Mouse (Mus musculus) ES-Bruce4 (cell line): ENCODE measurements around the gene Fhl2. TPM values are rescaled to one million over a fixed set of nuclear protein-coding genes. Genes with fewer than 3 reads are reported as not detected.

Source experiments
- H3K27ac ChIP-seq: 2 replicates; pipeline ENCODE4 v1.5.1; 2012; ENCODE audit warnings: low read length, inconsistent platforms; ENCODE audit not compliant: insufficient read depth
- H3K27me3 ChIP-seq: 2 replicates; pipeline ENCODE4 v1.6.1; 2012; ENCODE audit warnings: mild to moderate bottlenecking, low read length, inconsistent platforms; ENCODE audit not compliant: control insufficient read depth, poor library complexity, insufficient read depth, severe bottlenecking
- H3K36me3 ChIP-seq: 2 replicates; pipeline ENCODE4 v1.6.1; 2012; ENCODE audit warnings: inconsistent platforms, mild to moderate bottlenecking, low read length, moderate library complexity; ENCODE audit not compliant: control insufficient read depth, poor library complexity, insufficient read depth, severe bottlenecking
- H3K4me1 ChIP-seq: one replicate; pipeline ENCODE4 v1.8.1; 2011; ENCODE audit warnings: low read length; ENCODE audit not compliant: control insufficient read depth, insufficient read depth
- H3K4me3 ChIP-seq: 2 replicates; pipeline ENCODE4 v1.5.1; 2011; ENCODE audit warnings: low read depth, mild to moderate bottlenecking, low read length
- H3K9ac ChIP-seq: 2 replicates; pipeline ENCODE4 v1.6.1; 2012; ENCODE audit warnings: low read depth, mild to moderate bottlenecking, inconsistent platforms; ENCODE audit not compliant: poor library complexity, severe bottlenecking
- H3K9me3 ChIP-seq: replicated peaks from 2 replicates; pipeline ENCODE4 v1.6.1; 2012; ENCODE audit warnings: mild to moderate bottlenecking, low read length, inconsistent platforms; ENCODE audit not compliant: control insufficient read depth, poor library complexity, insufficient read depth, severe bottlenecking
- CTCF ChIP-seq: IDR thresholded peaks from one replicate; pipeline ENCODE4 v1.8.1; 2011; ENCODE audit warnings: low read depth, low read length
- EP300 ChIP-seq: IDR thresholded peaks from 2 replicates; pipeline ENCODE4 v1.6.1; 2011; ENCODE audit warnings: low read depth, low read length; ENCODE audit not compliant: insufficient read depth
- POLR2A ChIP-seq: IDR thresholded peaks from one replicate; pipeline ENCODE4 v1.8.1; 2011; ENCODE audit warnings: low read length; ENCODE audit not compliant: insufficient read depth
- polyA plus RNA-seq: library from polyadenylated mRNA; stranded (reverse); fragments of >200 nt; gene quantifications from 2 replicates; pipeline ENCODE4 v1.2.4, GENCODE M21; 2011; ENCODE audit warnings: low read depth; ENCODE audit not compliant: missing spikeins, insufficient read depth, insufficient read length

Gene Fhl2
- polyA plus RNA-seq, 1 experiment, result 11.6 TPM

- no peaks in the 10 kb centered on the region for H3K4me1 ChIP-seq
- no peaks in the 10 kb centered on the region for H3K36me3 ChIP-seq
- no peaks in the 10 kb centered on the region; the same call in 1 of the 2 replicates for H3K27me3 ChIP-seq
- no peak overlapping the region for H3K27ac ChIP-seq
- no peaks in the 10 kb centered on the region for H3K9me3 ChIP-seq
- TF ChIP-seq POLR2A, result no peak
- no peak for TF ChIP-seq CTCF
- no peak for TF ChIP-seq EP300
- H3K9ac ChIP-seq, result no peak overlapping the region
- no peak overlapping the region for H3K4me3 ChIP-seq
Observed at GRCm38 (mm10) chr1:43215601-43216000, 18.8 kb upstream of the Fhl2 start.

- Histone ChIP-seq H3K27ac (no peak overlapping the region), H3K4me3 (no peak overlapping the region), H3K36me3 (no peaks in the 10 kb centered on the region), H3K27me3 (no peaks in the 10 kb centered on the region; the same call in 1 of the 2 replicates), H3K9ac (no peak overlapping the region), H3K9me3 (no peaks in the 10 kb centered on the region), H3K4me1 (no peaks in the 10 kb centered on the region)
- TF ChIP-seq POLR2A (no peak), EP300 (no peak)
Observed at GRCm38 (mm10) chr1:43211274-43211673, 14.5 kb upstream of the Fhl2 start.

DNA sequence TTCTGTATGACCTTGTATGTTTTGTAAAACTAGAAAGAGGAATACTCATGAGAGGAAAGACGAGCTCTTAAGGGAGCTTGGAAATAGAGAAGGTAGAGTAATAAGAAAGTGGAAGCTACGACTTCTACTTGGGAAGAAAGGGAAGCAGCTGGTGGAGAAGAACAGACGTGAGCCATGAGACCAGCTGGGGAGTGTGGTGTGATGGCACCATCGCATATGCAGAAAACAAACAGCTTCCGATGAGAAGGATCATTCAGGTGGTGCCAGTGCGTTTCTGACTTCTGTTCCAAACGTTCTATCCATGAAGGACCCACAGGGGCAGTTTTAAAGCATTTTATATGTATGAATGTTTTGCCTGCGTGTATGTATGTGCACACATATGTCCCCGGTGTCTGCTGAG is 13.5 kb upstream of the Fhl2 start:
- TF ChIP-seq EP300 (no peak), CTCF (no peak), POLR2A (no peak)
- Histone ChIP-seq H3K9me3 (no peaks in the 10 kb centered on the region), H3K36me3 (no peaks in the 10 kb centered on the region), H3K9ac (no peak overlapping the region), H3K4me1 (no peaks in the 10 kb centered on the region), H3K4me3 (no peak overlapping the region), H3K27me3 (no peaks in the 10 kb centered on the region; the same call in 1 of the 2 replicates), H3K27ac (no peak overlapping the region)

GRCm38 (mm10) chr1:43207147-43207546 is 10.4 kb upstream of the Fhl2 start:
- no peak overlapping the region for H3K27ac ChIP-seq
- H3K9ac ChIP-seq, result no peak overlapping the region
- no peaks in the 10 kb centered on the region for H3K27me3 ChIP-seq
- no peaks in the 10 kb centered on the region; the same call in 1 of the 2 replicates for H3K9me3 ChIP-seq
- TF ChIP-seq POLR2A, result no peak
- no peak for TF ChIP-seq CTCF
- no peak for TF ChIP-seq EP300
- no peak overlapping the region for H3K4me3 ChIP-seq
- no peaks in the 10 kb centered on the region for H3K36me3 ChIP-seq
- H3K4me1 ChIP-seq, result no peaks in the 10 kb centered on the region

- Histone ChIP-seq H3K9ac (no peak overlapping the region), H3K27ac (no peak overlapping the region), H3K9me3 (no peaks in the 10 kb centered on the region; the same call in 1 of the 2 replicates), H3K4me1 (no peaks in the 10 kb centered on the region), H3K36me3 (no peaks in the 10 kb centered on the region), H3K27me3 (no peaks in the 10 kb centered on the region; the same call in 1 of the 2 replicates), H3K4me3 (no peak overlapping the region)
- TF ChIP-seq EP300, result no peak
- TF ChIP-seq CTCF, result no peak
- no peak for TF ChIP-seq POLR2A
Observed at GRCm38 (mm10) chr1:43203282-43203681, 6.5 kb upstream of the Fhl2 start.

DNA sequence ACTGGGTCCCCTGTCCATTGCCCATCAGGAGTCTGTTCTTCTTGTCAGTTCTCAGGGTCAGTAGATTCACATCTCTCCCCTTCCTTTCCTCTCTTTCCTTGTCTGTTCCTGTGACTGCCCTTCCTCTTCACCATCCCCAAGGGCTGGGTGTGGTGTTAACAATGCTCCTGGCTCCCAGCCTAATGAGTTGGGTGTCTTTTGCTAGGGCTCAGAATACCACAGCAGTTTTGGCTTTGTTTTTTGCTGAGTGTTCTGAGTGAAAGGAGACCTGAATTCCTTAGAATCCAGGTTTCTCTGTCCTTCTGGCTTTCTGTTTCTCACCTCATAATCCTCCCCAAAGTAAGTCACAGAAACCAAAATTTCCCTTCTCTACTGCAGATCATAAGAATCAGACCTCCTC is 5.4 kb upstream of the Fhl2 start:
- no peak for TF ChIP-seq EP300
- TF ChIP-seq POLR2A, result no peak
- no peak for TF ChIP-seq CTCF
- Histone ChIP-seq H3K4me3 (no peak overlapping the region), H3K36me3 (no peaks in the 10 kb centered on the region), H3K27ac (no peak overlapping the region), H3K9me3 (no peaks in the 10 kb centered on the region; the same call in 1 of the 2 replicates), H3K27me3 (no peaks in the 10 kb centered on the region; the same call in 1 of the 2 replicates), H3K9ac (no peak overlapping the region), H3K4me1 (no peaks in the 10 kb centered on the region)

GRCm38 (mm10) chr1:43201796-43202195 is 5.0 kb upstream of the Fhl2 start:
- Histone ChIP-seq H3K9ac (no peak overlapping the region), H3K9me3 (no peaks in the 10 kb centered on the region; the same call in 1 of the 2 replicates), H3K4me1 (no peaks in the 10 kb centered on the region), H3K4me3 (no peak overlapping the region), H3K36me3 (no peaks in the 10 kb centered on the region), H3K27ac (no peak overlapping the region), H3K27me3 (no peaks in the 10 kb centered on the region; the same call in 1 of the 2 replicates)
- TF ChIP-seq POLR2A (no peak), EP300 (no peak), CTCF (no peak)
